Mouse (Mus musculus) MEL (cell line): ENCODE measurements at regions not wholly inside any gene's neighbourhood (a gene's known extent, or its start where the extent isn't known, plus 50 kb on each side); places are given as distances from the start of the nearest gene placed in this dataset.

ENCODE experiments used
- CTCF ChIP-seq, 3 experiments: IDR thresholded peaks in 2 of 3; conservative IDR thresholded peaks in 1 of 3; 2 replicates each; pipeline ENCODE4 v1.5.1; 2011 to 2012; ENCODE audit warnings: low read length in 3 of 3, low read depth in 2 of 3, mild to moderate bottlenecking in 2 of 3, improper control_type of control experiment in 1 of 3, inconsistent platforms in 1 of 3, mixed read lengths in 1 of 3, moderate library complexity in 1 of 3; ENCODE audit not compliant: control insufficient read depth in 1 of 3, insufficient read depth in 1 of 3, poor library complexity in 1 of 3, severe bottlenecking in 1 of 3
- ETS1 ChIP-seq: IDR thresholded peaks from 2 replicates; pipeline ENCODE4 v1.6.1; 2012; ENCODE audit warnings: low read depth, mild to moderate bottlenecking, inconsistent platforms, low read length, improper control_type of control experiment, moderate library complexity
- GABPA ChIP-seq: IDR thresholded peaks from 2 replicates; pipeline ENCODE4 v1.6.1; 2012; ENCODE audit warnings: low read depth, mild to moderate bottlenecking, inconsistent platforms, low read length, improper control_type of control experiment, moderate library complexity
- KAT2A ChIP-seq: conservative IDR thresholded peaks from 2 replicates; pipeline ENCODE4 v1.6.1; 2012; ENCODE audit warnings: low read depth, low read length, improper control_type of control experiment, inconsistent platforms
- MAFK ChIP-seq: IDR thresholded peaks from 2 replicates; pipeline ENCODE4 v1.6.1; 2011; ENCODE audit warnings: low read depth, mild to moderate bottlenecking, low read length, improper control_type of control experiment, borderline replicate concordance
- MEF2A ChIP-seq: IDR thresholded peaks from 2 replicates; pipeline ENCODE4 v1.6.1; 2014; ENCODE audit warnings: low read depth, mild to moderate bottlenecking, inconsistent platforms, low read length, improper control_type of control experiment; ENCODE audit not compliant: poor library complexity, insufficient replicate concordance, severe bottlenecking; ENCODE audit errors: extremely low read depth
- POLR2A ChIP-seq, 2 experiments: IDR thresholded peaks; 2 replicates each; pipeline ENCODE4 v1.6.1; 2011 to 2012; ENCODE audit warnings: low read length in 2 of 2, mild to moderate bottlenecking in 2 of 2, control low read depth in 1 of 2, improper control_type of control experiment in 1 of 2, low read depth in 1 of 2, moderate library complexity in 1 of 2; ENCODE audit not compliant: control insufficient read depth in 1 of 2, insufficient read depth in 1 of 2, poor library complexity in 1 of 2
- SMC3 ChIP-seq: IDR thresholded peaks from 2 replicates; pipeline ENCODE4 v1.6.1; 2011; ENCODE audit warnings: low read depth, low read length, improper control_type of control experiment
- TAL1 ChIP-seq: IDR thresholded peaks from 2 replicates; pipeline ENCODE4 v1.6.1; 2012; ENCODE audit warnings: mild to moderate bottlenecking, inconsistent platforms, low read length, moderate library complexity, mixed read lengths
- USF1 ChIP-seq: IDR thresholded peaks from 2 replicates; pipeline ENCODE4 v1.6.1; 2014; ENCODE audit warnings: low read depth, mild to moderate bottlenecking, inconsistent platforms, low read length, improper control_type of control experiment, moderate library complexity
- ZC3H11A ChIP-seq: IDR thresholded peaks from 2 replicates; pipeline ENCODE4 v1.6.1; 2012; ENCODE audit warnings: low read depth, mild to moderate bottlenecking, inconsistent platforms, low read length, improper control_type of control experiment
- ZNF384 ChIP-seq: IDR thresholded peaks from 2 replicates; pipeline ENCODE4 v1.6.1; 2012; ENCODE audit warnings: low read depth, mild to moderate bottlenecking, inconsistent platforms, low read length, improper control_type of control experiment

GRCm38 (mm10) chr19:15242781-15243180 lies 644.9 kb upstream of the Tle4 start:
- TF ChIP-seq POLR2A (IDR thresholded peaks at IDR 0.05; ENCODE audit: control insufficient read depth in 1 of 2, insufficient read depth in 1 of 2, low read depth in 1 of 2, low read length in 2 of 2, poor library complexity in 1 of 2) (no peak), MEF2A (no peak), CTCF (IDR thresholded peaks at IDR 0.05 in 2 of 3, conservative IDR thresholded peaks at IDR 0.05 in 1 of 3; ENCODE audit: control insufficient read depth in 1 of 3, insufficient read depth in 1 of 3, low read depth in 2 of 3, low read length in 3 of 3, poor library complexity in 1 of 3, severe bottlenecking in 1 of 3) (no peak), ZC3H11A (no peak), TAL1 (no peak), KAT2A (no peak), ZNF384 (no peak), SMC3 (no peak), ETS1 (no peak), USF1 (no peak), GABPA (no peak), MAFK (no peak)
